Mouse (Mus musculus): ENCODE results near the gene Prkd3.

The Prkd3 gene

DNA sequence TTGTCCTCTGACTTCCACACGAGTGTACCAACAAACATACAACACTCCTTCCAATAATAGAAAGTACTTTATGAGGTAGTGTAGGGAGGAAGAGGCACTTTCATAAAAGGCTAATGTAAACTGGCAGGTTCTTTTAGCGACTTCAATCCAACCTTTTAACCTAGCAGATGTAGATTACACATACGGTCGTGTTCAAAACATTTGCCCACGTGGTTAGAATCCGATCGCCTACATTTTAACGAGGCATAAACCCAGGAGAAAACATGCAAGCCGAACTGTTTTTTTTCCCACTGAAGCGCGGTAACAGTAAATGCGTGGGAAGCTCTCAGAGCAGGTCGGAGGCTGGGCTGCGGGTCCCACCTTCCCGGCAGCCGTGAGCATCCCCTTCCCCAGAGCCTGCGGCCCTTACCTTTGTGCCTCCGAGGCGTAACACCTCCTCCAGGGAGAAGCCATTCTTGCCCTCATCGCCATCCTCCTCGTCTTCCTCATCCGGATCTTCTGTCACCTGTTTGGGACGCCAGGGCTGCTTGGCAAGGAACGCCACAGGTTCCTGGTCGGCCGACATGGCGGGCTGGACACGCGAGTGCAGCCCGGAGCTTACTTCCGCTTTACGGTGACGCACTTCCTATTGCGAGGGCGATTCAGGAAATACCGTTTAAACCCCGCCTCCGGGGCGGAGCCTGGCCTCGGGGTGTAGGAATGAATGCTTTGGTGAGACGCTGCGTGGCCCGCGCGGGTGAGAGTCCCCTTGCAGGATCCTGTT lies 84.0 kb downstream of the Prkd3 start, which contains the start of the genes Cebpz and Ndufaf7:
Gene Cebpz (minus strand): TSS at position 601 of the 763 bp plus-strand sequence.
Gene Ndufaf7 (plus strand): TSS at position 671 of the 763 bp plus-strand sequence.
- DNase-seq (ENCODE audit: low spot score): peak; percentile 99

DNA sequence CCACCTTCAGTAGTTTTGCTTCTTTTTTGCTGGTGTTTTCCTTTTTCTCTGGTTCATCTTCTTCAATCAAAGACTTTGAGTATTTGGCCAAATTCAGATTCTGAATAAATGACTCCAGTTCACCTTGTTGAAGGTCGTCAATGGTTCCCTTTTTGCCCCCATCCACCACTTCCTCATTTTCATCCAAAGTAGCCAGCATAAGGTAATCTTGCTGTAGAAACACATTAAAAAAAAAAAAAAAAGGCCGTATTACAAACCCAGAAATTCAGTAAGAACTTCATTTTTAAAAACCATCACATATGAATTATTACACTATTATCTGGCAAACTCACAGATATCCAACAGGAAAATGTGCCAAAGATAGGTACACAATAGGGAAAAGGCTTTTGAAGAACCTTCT lies 84.8 kb downstream of the Prkd3 start:
- no peak for DNase-seq (ENCODE audit: low spot score)

DNA sequence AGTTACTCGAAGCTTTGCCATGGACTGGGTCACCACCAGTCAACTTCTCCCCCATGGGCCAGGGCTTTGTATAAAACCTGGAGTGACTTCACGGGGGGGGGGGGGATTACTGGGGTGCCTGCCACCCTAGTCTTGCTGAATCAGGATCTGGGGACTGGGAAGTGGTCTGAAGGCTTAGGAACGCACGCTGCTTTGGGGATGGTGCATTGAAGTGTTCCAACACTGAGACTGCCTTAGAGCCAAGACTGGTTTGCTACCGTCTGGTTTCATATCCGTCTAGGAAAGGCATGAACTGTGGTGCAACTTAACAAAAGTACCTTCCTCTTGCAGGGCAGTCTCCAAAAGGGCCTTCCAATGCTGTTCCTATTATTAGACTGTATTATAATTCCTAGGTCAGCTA lies 102.9 kb downstream of the Prkd3 start:
- DNase-seq (ENCODE audit: low spot score): no peak

DNA sequence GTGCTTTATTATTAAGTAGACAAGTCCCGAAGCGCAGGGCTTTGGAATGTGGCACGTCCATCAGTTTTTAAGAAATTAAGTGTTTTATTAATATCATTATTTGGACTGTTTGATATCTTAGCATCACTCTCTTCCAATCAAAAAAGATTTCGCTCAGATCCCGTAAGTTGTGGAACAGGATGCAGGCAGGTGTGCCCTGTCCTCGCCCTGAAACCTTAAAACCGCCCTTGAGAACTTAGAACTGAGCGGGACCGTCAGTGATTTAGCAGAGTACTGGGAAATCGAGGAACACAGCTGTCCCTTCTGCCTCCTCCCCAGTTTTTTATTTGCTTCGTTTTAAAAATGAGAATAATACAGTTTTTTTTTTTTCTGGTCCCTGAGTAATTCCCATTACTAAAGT lies 103.7 kb downstream of the Prkd3 start:
- DNase-seq (ENCODE audit: low spot score): no peak

DNA sequence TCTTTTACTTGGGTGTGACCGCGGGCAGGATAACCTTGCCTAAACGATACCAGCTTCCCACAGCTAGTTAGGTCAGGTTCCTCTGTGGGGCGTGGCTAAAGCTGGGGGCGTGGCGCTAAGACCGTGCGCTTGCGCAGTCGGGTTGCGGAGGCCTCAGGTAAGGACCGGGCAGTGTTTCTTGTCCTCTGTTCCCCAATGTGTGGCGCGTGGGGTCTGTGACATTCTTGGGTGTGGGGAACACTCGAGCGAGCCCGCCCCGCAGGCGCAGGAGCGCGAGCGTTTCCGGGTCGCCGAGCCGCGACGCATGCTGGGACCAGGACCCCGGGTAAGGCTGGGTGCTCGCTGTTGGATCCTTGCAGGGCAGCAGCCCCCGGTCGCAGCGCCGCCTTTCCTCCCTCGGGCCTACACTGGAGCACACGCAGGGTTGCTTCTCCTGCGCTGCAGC lies 104.2 kb downstream of the Prkd3 start, which contains the start of gene Cebpzos:
Gene Cebpzos (plus strand): TSS at position 132 of the 445 bp plus-strand sequence.
- peak; percentile 91 for DNase-seq (ENCODE audit: low spot score)

DNA sequence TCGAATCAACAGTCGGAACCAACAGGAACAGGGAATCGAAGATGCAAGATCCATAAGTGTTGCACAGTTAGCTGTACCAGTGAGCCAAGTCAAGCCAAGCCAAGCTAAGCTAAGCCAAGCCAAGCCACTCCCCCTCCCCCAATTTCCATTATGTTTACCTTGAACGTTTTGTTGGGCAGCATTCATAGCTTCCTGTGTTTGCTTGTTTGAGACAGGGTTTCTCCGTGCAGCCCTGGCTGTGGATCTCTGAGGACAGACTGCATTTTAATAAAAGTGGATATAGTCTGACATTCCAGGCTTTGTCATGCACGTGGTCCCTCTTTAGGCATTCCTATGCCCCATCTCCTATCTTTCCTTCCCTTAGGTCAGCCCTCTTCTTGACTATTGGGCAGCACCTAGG lies 104.8 kb downstream of the Prkd3 start:
- no peak for DNase-seq (ENCODE audit: low spot score)

DNA sequence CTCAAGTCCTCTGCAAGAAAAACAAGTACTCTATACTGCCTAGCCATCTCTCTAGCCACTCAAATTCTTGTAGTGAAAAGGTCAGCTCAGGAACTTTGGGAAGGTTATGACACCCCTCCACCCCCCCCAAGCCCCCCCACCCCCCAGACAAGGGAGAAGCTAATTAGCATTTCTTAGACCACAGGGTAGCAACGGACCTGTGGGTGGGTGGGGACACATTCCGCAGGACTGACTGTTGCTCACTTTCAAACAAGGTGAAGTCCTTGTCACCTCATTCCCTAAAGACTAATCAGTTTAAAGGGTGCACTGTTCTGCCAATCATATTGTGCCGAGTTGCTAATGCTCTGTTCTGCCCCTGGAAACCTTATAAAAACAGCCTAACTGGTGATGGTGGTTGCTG lies 106.7 kb downstream of the Prkd3 start:
- DNase-seq (ENCODE audit: low spot score): no peak

DNA sequence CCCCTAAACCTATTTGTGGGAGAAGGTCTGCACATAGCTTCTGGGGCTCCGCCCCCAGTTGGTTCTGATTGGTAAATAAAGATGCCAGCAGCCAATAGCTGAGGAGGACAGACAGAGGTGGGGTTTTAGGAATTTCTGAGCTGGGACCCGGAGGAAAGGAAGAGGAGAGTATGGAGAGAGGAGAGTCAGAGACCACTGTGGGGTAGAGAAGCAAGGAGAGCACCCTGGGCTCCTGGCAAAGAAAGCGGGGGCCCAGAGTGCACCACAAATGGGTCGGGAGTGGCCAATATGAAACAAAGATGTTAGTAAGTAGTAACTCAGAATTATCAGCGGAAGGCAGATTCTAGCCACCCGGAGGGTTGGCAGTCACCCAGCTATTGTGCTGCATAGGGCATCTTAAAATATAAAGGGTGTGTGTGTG lies 107.7 kb downstream of the Prkd3 start:
- no peak for DNase-seq (ENCODE audit: low spot score)

DNA sequence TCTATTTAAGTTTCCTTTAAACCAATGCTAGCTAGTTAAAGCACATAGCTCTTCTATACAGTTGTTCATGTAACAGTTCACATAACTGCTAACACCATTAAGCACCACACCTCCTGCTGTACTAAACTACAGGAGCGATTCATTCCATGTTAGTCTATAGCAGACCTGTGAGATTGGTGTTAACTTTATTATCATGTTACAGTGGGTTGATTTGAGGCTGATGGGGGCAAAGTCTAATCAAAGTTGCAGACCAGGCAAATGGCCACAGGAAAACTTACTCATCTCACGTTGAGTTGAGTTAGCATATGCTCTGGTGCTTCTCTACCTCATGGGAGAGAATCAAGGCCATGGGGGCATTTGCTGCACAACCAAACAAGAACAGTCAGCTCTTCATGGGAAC lies 111.2 kb downstream of the Prkd3 start:
- no peak for DNase-seq (ENCODE audit: low spot score)

DNA sequence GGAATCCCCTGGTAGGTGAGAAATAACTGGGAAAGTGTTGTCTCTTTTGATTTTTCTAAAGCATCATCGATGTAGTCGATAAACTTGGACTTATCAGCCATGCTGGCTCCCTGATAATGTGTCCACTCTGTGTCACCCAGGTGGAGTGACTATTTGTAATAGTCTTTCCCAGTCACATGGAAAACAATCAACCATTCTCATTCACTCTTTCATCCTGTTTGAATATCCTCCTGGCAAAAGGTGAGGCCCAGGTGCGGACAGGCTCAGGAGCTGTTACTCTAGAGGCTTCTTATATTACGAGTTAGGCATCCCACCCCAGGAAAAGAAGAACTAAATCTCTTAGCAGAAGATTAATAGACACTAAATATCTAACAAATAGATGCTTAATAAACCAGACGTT lies 113.7 kb downstream of the Prkd3 start, which contains the start of gene Sult6b1:
Gene Sult6b1 (minus strand): TSS at position 101 of the 400 bp plus-strand sequence.
- DNase-seq (ENCODE audit: low spot score): no peak

DNA sequence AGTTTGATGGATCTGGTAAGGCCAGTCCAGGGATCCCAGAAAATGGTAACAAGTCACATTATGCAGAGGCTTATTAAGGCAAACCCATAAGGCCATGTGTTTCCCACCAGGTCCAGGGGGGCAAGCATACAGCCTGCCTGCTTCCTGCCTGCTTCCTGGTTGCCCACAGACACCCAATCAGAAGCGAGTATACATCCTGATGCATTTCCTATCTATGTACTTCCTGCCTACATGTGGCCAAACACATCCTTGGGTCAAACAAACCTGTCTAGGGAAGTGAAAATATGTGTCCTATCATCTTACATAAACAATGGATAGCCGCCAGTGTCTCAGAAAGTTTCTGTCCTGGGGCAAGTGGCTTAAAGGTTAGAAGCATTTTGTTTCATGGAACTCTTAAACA lies 117.5 kb downstream of the Prkd3 start:
- no peak for DNase-seq (ENCODE audit: low spot score)

Data from testis, postnatal 10 days (tissue).